Mouse (Mus musculus): ENCODE data around the gene Cacna1d. TPM values are rescaled to one million over a fixed set of nuclear protein-coding genes. Genes with fewer than 3 reads are reported as not detected.

The Cacna1d gene
- polyA plus RNA-seq, 1 experiment from 2014 or later, result 0.46 TPM

DNA sequence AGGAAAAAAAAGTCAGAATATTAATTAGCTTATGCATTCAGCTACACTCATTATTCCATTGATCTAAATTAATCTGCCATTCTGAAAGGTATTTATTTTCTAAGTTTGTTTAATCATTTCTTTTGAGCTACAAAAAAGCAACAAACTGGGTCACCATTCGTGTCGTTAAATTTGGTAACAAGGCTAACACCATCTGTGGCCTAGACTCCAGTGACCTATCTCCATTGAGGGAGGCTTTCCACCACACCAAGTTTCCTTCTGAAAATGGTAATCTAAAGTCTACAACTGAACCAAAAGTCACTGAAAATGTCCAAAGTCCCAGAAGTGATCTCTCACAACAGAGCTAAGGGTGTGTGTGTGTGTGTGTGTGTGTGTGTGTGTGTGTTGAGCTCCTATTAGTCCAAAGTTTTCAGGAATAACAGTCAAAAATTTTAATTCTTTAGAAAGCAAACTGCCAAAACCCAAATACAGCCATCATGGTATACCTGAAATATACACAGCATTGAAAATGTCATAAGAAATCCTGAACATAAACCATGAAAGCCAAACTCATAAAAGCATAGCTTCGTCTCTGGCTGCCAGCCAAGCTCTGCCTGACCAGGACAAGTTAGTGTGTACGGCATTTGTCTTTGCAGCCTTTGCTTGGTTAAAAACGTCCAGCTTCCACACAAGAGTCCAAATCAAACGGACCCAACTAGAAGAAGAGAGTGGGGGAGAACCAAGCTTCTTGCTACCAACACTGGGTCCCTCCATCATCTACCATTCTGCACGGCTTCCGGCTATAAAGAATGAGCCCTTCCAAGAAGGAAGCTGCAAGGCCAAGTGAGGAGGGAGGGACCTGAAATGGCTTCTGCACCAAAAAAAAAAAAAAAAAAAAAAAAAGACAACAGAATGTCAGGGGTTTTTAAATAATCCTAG lies 146.0 kb downstream of the Cacna1d start:
- no peak for ATAC-seq
- Histone ChIP-seq H3K4me3 (no peak overlapping the region), H3K9me3 (replicated peaks) (no peaks in the 10 kb centered on the region), H3K27me3 (replicated peaks) (peaks cover 19% of the 10 kb centered on the region), H3K27ac (no peak overlapping the region), H3K9ac (no peak overlapping the region), H3K4me2 (no peak overlapping the region), H3K36me3 (no peaks in the 10 kb centered on the region), H3K4me1 (no peaks in the 10 kb centered on the region)
- WGBS (ENCODE audit: insufficient replicate concordance), result 69% methylated on average over 8 of the region's 8 CpGs

DNA sequence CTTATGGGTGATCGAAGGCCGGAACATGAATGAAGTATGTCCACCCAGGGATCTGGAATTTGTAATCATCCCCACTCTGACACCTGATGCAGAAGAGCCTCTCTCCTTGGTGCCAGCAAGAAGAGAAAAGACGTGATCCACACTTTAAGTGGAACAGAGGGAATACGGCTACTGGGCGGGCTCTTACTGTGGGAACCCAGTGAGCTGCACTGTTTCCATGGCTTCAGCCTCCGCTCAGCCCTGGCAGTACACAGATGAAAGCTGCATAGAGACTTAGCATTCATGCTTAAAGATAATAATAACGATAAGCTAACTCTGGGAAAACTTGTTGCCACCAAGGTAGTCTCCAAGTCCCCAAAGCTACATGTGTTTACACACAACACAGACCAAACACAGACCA lies 147.5 kb downstream of the Cacna1d start:
- Histone ChIP-seq H3K4me2 (no peak overlapping the region), H3K9me3 (replicated peaks) (no peaks in the 10 kb centered on the region), H3K4me3 (no peak overlapping the region), H3K36me3 (no peaks in the 10 kb centered on the region), H3K9ac (no peak overlapping the region), H3K4me1 (no peaks in the 10 kb centered on the region), H3K27me3 (replicated peaks) (peaks cover 9% of the 10 kb centered on the region), H3K27ac (no peak overlapping the region)
- WGBS (ENCODE audit: insufficient replicate concordance), result 75% methylated on average over 7 of the region's 7 CpGs
- ATAC-seq, result no peak

DNA sequence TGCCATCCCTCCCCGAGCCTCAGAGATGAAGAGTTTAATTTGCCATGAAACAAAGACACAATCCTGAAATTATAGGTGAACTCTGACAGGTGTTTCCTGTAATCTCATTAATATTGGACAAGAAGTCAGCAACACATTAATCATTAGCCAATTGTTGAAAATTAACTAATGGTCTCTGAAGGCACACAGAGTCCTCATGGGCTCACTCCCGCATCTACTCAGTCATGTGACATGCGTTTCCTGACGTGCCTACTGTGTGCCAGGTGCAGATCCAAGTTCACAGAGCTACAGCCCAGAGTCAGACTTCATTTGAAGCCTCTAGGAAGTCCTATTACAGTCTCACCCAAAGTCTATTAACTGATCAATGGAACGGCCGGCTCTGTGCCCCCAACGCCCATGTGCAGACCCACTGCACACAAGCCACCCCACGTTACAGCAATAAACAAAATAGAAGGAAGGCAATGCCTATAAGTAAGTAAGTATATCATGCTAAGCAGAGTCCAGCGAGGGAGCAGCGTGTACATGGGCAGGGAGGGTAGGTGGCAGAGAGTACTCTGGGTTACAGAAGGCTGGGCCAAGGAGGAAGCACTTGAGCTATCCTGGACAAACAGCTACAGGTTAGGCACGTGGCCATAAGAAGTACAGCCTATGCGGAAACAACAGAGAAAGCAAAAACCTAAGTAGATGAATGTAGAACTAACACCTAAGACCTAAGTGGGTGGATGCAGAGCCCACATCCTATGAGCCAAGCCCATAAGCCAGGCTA lies 149.2 kb downstream of the Cacna1d start:
- Histone ChIP-seq H3K27ac (no peak overlapping the region), H3K4me2 (no peak overlapping the region), H3K27me3 (replicated peaks) (peaks cover 2% of the 10 kb centered on the region; the same call in 1 of the 2 replicates), H3K9me3 (replicated peaks) (no peaks in the 10 kb centered on the region), H3K4me1 (no peaks in the 10 kb centered on the region), H3K4me3 (no peak overlapping the region), H3K9ac (no peak overlapping the region), H3K36me3 (no peaks in the 10 kb centered on the region)
- ATAC-seq, result no peak
- 69% methylated on average over 12 of the region's 12 CpGs for WGBS (ENCODE audit: insufficient replicate concordance)

DNA sequence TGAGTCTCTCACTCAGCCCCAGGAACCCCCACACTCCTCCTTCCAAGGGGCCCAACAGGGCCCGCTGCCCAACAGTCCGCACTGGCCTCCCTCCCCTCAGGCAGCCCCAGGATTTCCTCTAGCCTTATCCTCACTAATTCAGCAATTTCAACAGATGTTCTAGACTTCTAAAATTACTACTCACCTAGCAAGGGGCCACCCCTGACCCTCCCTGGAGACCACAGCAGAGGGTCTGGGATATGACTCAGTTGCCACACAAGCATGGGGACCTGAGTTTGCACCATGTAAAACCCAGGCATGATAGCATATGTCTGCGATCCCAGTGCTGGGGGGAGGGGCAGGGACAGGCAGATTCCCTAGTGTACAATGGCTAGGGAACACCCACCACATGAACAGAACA lies 151.1 kb downstream of the Cacna1d start:
- H3K36me3 ChIP-seq, result no peaks in the 10 kb centered on the region
- H3K4me1 ChIP-seq, result no peaks in the 10 kb centered on the region
- WGBS (ENCODE audit: insufficient replicate concordance), result 70% methylated on average over 3 of the region's 3 CpGs

DNA sequence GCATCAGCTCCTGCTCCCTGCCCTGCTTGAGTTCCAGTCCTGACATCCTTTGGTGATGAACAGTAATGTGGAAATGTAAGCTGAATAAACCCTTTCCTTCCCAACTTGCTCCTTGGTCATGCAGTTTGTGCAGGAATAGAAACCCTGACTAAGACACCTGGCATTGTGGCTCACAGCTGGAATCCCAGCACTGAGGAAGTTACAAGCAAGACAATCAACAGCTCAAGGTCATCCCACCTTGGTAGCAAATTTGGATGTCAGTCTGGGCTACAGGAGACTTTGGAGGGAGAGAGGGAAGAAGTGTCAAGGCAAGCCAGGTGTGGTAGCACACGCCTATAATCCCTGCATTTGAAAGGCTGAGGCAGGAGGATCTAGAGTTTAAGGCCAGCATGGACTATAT lies 159.4 kb downstream of the Cacna1d start:
- whole genome bisulfite sequencing (ENCODE audit: insufficient replicate concordance), result 48% methylated on average over 1 of the region's 1 CpGs
- Histone ChIP-seq H3K9me3 (replicated peaks) (no peaks in the 10 kb centered on the region), H3K4me2 (no peak overlapping the region), H3K27me3 (replicated peaks) (no peaks in the 10 kb centered on the region), H3K4me1 (no peaks in the 10 kb centered on the region), H3K36me3 (no peaks in the 10 kb centered on the region), H3K27ac (no peak overlapping the region), H3K4me3 (no peak overlapping the region), H3K9ac (no peak overlapping the region)
- ATAC-seq, result no peak

More for the DNA sequence above, 151.1 kb downstream of the Cacna1d start:
- Histone ChIP-seq H3K27me3 (replicated peaks) (no peaks in the 10 kb centered on the region; the same call in 1 of the 2 replicates), H3K9me3 (replicated peaks) (no peaks in the 10 kb centered on the region), H3K4me2 (no peak overlapping the region), H3K27ac (no peak overlapping the region), H3K9ac (no peak overlapping the region), H3K4me3 (no peak overlapping the region)
- no peak for ATAC-seq

DNA sequence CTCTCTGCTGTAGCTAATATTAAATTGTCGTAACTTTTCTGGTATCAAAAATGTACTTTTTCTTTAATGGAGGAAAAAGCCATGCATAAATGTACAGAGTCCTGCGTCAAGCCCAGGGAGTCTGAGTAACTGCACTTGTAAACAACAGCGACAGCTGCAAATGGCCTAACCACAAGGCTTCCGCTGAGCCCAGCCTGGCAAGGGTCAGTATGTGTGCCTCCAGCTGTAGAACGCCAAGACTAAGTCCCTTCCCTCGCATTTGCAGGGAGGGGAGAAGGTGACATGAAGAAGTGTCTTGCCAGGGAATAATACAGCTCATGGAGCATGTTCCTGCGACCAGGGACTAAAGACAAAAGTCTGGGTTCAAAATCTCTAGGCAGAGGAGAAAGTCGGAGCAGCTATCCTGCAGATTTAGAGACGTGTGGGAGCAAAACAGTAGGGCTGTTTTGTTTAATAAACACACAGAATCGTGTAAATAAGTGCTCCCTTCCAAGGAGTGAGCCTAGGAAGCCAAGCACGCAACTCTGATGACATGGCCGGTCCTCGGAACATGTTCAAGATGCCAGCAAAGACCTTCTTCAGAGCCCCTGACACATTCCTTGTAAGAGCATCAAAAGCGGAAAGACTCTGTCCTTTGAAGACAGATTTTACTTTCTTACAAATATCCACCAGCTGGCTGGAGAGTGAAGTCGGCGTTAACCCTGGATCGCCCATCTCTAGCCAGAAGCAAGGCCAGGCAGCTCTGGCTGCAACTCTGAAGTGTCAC lies 160.7 kb downstream of the Cacna1d start:
- ATAC-seq, result no peak
- no peaks in the 10 kb centered on the region for H3K27me3 ChIP-seq (replicated peaks)
- H3K9ac ChIP-seq, result no peak overlapping the region
- H3K9me3 ChIP-seq (replicated peaks), result no peaks in the 10 kb centered on the region
- 63% methylated on average over 17 of the region's 17 CpGs for WGBS (ENCODE audit: insufficient replicate concordance)
- H3K36me3 ChIP-seq, result no peaks in the 10 kb centered on the region
- H3K4me2 ChIP-seq, result no peak overlapping the region
- no peak overlapping the region for H3K27ac ChIP-seq
- H3K4me1 ChIP-seq, result no peaks in the 10 kb centered on the region
- no peak overlapping the region for H3K4me3 ChIP-seq

DNA sequence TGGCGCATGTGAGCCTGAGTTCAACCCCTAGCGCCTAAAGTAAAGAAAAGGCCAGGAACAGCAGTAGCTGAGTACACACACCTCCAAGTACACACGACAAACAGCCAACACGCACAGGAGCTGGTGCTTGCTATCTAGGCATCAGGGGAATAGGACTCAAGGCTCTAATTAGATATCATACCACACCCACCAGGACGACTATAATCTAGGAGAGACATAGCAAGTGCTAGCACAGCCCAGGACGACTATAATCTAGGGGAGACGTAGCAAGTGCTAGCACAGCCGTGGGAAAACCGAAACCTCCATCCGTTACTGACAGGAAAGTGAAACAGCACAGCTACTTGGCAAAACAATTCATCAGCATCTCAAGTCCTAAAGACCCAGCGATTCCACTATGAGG lies 162.1 kb downstream of the Cacna1d start:
- 53% methylated on average over 11 of the region's 11 CpGs for WGBS (ENCODE audit: insufficient replicate concordance)
- no peaks in the 10 kb centered on the region for H3K36me3 ChIP-seq
- H3K27me3 ChIP-seq (replicated peaks), result no peaks in the 10 kb centered on the region
- no peak overlapping the region for H3K4me2 ChIP-seq
- H3K9me3 ChIP-seq (replicated peaks), result no peaks in the 10 kb centered on the region
- H3K9ac ChIP-seq, result no peak overlapping the region
- H3K4me3 ChIP-seq, result no peak overlapping the region
- no peak overlapping the region for H3K27ac ChIP-seq
- ATAC-seq, result peak; percentile 74
- H3K4me1 ChIP-seq, result no peaks in the 10 kb centered on the region

DNA sequence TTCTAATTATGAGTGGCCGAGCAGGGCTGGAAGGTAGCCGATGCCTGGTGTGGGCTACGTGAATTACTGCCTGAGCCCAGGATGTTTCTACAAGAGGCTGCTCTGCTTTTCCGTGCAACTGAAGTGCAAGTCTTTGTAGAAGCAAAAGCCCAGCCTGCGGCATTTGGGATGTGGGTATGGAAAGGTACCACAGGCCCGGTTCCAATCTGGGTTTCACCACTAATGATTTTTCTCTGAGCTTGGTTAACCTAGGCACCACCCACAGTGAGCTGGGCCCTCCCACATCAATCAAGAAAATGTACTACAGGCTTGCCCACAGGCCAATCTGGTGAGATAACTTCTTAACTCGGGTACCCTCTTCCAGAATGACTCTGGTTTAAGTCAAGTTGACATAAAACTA lies 163.8 kb downstream of the Cacna1d start:
- 60% methylated on average over 7 of the region's 7 CpGs for WGBS (ENCODE audit: insufficient replicate concordance)
- no peaks in the 10 kb centered on the region for H3K27me3 ChIP-seq (replicated peaks)
- ATAC-seq, result no peak

DNA sequence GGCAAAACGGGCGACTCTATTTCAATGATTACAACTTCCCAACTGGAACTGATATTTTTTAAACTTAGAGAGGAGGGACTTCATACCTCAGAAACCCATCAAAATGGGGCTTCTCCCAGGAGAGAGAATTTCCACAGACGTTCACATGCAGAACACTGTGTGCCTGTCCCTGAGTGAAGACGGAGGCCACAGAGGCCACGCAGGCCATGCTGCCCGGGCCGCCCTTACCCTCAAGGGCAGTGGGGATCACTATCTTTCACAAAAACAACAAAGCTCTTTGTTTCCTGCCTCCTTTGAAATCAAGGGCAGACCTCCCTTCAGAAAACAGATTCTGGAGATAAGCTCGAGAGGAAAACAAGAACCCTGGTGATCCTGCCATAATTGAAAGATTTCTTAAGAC lies 164.2 kb downstream of the Cacna1d start:
- no peak overlapping the region for H3K4me2 ChIP-seq
- H3K36me3 ChIP-seq, result no peaks in the 10 kb centered on the region
- no peaks in the 10 kb centered on the region for H3K4me1 ChIP-seq
- 57% methylated on average over 8 of the region's 8 CpGs for WGBS (ENCODE audit: insufficient replicate concordance)
- H3K27me3 ChIP-seq (replicated peaks), result no peaks in the 10 kb centered on the region
- H3K4me3 ChIP-seq, result no peak overlapping the region
- no peak overlapping the region for H3K9ac ChIP-seq
- no peak for ATAC-seq
- H3K9me3 ChIP-seq (replicated peaks), result no peaks in the 10 kb centered on the region
- no peak overlapping the region for H3K27ac ChIP-seq

More for the DNA sequence above, 163.8 kb downstream of the Cacna1d start:
- H3K27ac ChIP-seq, result no peak overlapping the region
- H3K4me1 ChIP-seq, result no peaks in the 10 kb centered on the region
- no peak overlapping the region for H3K4me2 ChIP-seq
- H3K9me3 ChIP-seq (replicated peaks), result no peaks in the 10 kb centered on the region
- H3K36me3 ChIP-seq, result no peaks in the 10 kb centered on the region
- H3K9ac ChIP-seq, result no peak overlapping the region
- no peak overlapping the region for H3K4me3 ChIP-seq

DNA sequence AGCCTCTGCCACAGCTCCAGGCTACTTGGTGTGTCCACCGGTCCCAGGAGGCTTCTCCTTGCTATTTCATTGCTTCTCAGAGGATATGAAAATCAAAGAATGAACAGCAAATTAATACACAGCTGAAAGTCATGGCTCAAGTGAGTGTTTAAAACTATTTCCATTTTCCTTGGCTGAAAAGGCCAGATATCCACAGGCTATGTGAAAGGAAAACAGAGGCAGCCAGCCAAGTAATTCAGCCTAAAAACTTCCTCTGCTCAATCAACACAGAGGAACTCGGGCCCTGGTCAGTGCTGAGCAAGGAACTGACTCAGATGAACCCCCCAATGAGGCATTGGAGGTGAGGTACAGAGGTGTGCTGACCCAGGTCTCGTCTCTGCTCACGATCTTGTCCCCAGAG lies 165.0 kb downstream of the Cacna1d start:
- no peaks in the 10 kb centered on the region for H3K4me1 ChIP-seq
- H3K27me3 ChIP-seq (replicated peaks), result no peaks in the 10 kb centered on the region
- no peak for ATAC-seq
- H3K9me3 ChIP-seq (replicated peaks), result no peaks in the 10 kb centered on the region
- no peak overlapping the region for H3K27ac ChIP-seq
- no peaks in the 10 kb centered on the region for H3K36me3 ChIP-seq
- no peak overlapping the region for H3K4me3 ChIP-seq
- no peak overlapping the region for H3K4me2 ChIP-seq
- WGBS (ENCODE audit: insufficient replicate concordance), result 51% methylated on average over 4 of the region's 4 CpGs
- H3K9ac ChIP-seq, result no peak overlapping the region

DNA sequence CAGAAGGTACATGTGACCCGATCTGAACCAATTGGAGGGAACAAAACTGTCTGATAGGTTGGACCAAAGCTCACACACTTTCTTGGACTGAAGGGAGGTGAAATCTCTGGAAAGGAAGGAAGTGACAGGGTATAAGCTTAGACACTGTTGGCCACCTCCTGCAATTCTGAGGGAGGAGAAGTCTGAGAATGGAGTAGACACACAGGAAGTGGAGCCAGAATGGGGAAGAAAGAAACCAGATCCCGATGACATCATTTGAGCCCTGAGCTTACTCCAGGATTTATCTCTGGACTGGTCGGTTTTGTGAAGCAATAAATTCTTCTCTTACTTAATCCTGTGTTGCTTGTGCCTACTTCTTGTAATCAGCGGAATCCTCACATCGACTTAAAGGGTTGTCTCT lies 166.3 kb downstream of the Cacna1d start:
- H3K4me1 ChIP-seq, result no peaks in the 10 kb centered on the region
- H3K36me3 ChIP-seq, result no peaks in the 10 kb centered on the region
- H3K27ac ChIP-seq, result no peak overlapping the region
- no peak for ATAC-seq
- 58% methylated on average over 5 of the region's 5 CpGs for WGBS (ENCODE audit: insufficient replicate concordance)
- no peaks in the 10 kb centered on the region for H3K9me3 ChIP-seq (replicated peaks)
- H3K4me2 ChIP-seq, result no peak overlapping the region
- H3K4me3 ChIP-seq, result no peak overlapping the region
- H3K9ac ChIP-seq, result no peak overlapping the region
- H3K27me3 ChIP-seq (replicated peaks), result no peaks in the 10 kb centered on the region
